Mouse (Mus musculus): Measurements from ENCODE around the gene Rap1b. TPM values are rescaled to one million over a fixed set of nuclear protein-coding genes. Genes with fewer than 3 reads are reported as not detected.

The Rap1b gene
- total and polyA plus RNA-seq, 2 experiments from 2014 or later, result 46.1 to 105 TPM

GRCm38 (mm10) chr10:117864695-117865094, 18.9 kb upstream of the Rap1b start:
- Histone ChIP-seq H3K9me3 (replicated peaks; ENCODE audit: control insufficient read depth, low read length) (no peaks in the 10 kb centered on the region), H3K4me1 (ENCODE audit: control insufficient read depth, insufficient read depth) (no peaks in the 10 kb centered on the region), H3K4me2 (ENCODE audit: low read depth, low read length) (no peak overlapping the region), H3K36me3 (replicated peaks; ENCODE audit: control insufficient read depth, insufficient read depth, low read length) (no peaks in the 10 kb centered on the region), H3K27me3 (ENCODE audit: control insufficient read depth, insufficient read depth, low read length) (no peaks in the 10 kb centered on the region), H3K27ac (ENCODE audit: low read depth) (no peak overlapping the region), H3K4me3 (ENCODE audit: low read depth, low read length) (no peak overlapping the region), H3K9ac (replicated peaks; ENCODE audit: low read depth, low read length) (no peak overlapping the region)
- no peak for DNase-seq (ENCODE audit: low spot score)
- no peak for ATAC-seq (ENCODE audit: insufficient read depth, low read depth)
- WGBS, result 39% methylated on average over 6 of the region's 6 CpGs
- TF ChIP-seq EP300 (IDR thresholded peaks at IDR 0.05; ENCODE audit: low read depth) (no peak), CTCF (IDR thresholded peaks at IDR 0.05; ENCODE audit: low read depth) (no peak)

- Histone ChIP-seq H3K9me3 (replicated peaks; ENCODE audit: control insufficient read depth, low read length) (no peaks in the 10 kb centered on the region), H3K27me3 (ENCODE audit: control insufficient read depth, insufficient read depth, low read length) (no peaks in the 10 kb centered on the region), H3K27ac (ENCODE audit: low read depth) (no peak overlapping the region), H3K4me3 (ENCODE audit: low read depth, low read length) (no peak overlapping the region), H3K36me3 (replicated peaks; ENCODE audit: control insufficient read depth, insufficient read depth, low read length) (no peaks in the 10 kb centered on the region), H3K4me2 (ENCODE audit: low read depth, low read length) (no peak overlapping the region), H3K9ac (replicated peaks; ENCODE audit: low read depth, low read length) (no peak overlapping the region), H3K4me1 (ENCODE audit: control insufficient read depth, insufficient read depth) (no peaks in the 10 kb centered on the region)
- 60% methylated on average over 4 of the region's 4 CpGs for WGBS
- ATAC-seq (ENCODE audit: insufficient read depth, low read depth), result no peak
- no peak for TF ChIP-seq EP300 (IDR thresholded peaks at IDR 0.05; ENCODE audit: low read depth)
- TF ChIP-seq CTCF (IDR thresholded peaks at IDR 0.05; ENCODE audit: low read depth), result no peak
- no peak for DNase-seq (ENCODE audit: low spot score)
Observed at GRCm38 (mm10) chr10:117864251-117864650, 18.4 kb upstream of the Rap1b start.

DNA sequence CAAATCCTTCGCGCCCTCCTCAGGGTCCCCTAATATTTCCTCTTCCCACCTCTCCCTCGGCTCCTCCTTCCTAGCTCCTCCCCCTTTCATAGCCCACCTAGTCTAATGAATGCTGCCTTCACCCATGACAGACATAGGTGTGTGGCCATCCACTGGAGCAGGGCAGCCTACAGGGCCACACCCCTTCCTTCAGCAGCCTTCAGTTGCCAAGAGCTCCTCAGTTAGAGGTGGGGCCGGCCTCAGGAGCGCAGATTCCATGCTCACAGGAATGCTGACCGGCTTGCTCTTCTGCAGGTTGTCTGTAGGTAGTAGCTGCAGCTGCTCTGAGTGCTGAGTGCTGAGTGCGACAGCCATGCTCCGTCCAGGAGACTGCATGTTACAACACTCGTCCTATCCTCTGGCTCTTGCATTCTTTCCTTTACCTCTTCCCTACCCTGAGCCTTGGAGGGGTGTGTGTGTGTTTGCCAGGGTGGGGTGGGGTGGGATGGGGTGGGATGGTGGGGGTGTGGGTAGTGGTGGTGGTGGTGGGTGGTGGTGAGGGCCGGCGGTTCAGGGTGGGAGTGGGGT, 16.3 kb upstream of the Rap1b start:
- H3K27me3 ChIP-seq (ENCODE audit: control insufficient read depth, insufficient read depth, low read length), result no peaks in the 10 kb centered on the region
- H3K4me1 ChIP-seq (ENCODE audit: control insufficient read depth, insufficient read depth), result no peaks in the 10 kb centered on the region
- H3K27ac ChIP-seq (ENCODE audit: low read depth), result no peak overlapping the region
- ATAC-seq (ENCODE audit: insufficient read depth, low read depth), result no peak
- no peak overlapping the region for H3K4me2 ChIP-seq (ENCODE audit: low read depth, low read length)
- no peaks in the 10 kb centered on the region for H3K36me3 ChIP-seq (replicated peaks; ENCODE audit: control insufficient read depth, insufficient read depth, low read length)
- no peak overlapping the region for H3K4me3 ChIP-seq (ENCODE audit: low read depth, low read length)
- WGBS, result 67% methylated on average over 11 of the region's 11 CpGs
- TF ChIP-seq CTCF (IDR thresholded peaks at IDR 0.05; ENCODE audit: low read depth) (no peak), EP300 (IDR thresholded peaks at IDR 0.05; ENCODE audit: low read depth) (no peak)
- DNase-seq (ENCODE audit: low spot score), result no peak
- H3K9me3 ChIP-seq (replicated peaks; ENCODE audit: control insufficient read depth, low read length), result no peaks in the 10 kb centered on the region
- no peak overlapping the region for H3K9ac ChIP-seq (replicated peaks; ENCODE audit: low read depth, low read length)

DNA sequence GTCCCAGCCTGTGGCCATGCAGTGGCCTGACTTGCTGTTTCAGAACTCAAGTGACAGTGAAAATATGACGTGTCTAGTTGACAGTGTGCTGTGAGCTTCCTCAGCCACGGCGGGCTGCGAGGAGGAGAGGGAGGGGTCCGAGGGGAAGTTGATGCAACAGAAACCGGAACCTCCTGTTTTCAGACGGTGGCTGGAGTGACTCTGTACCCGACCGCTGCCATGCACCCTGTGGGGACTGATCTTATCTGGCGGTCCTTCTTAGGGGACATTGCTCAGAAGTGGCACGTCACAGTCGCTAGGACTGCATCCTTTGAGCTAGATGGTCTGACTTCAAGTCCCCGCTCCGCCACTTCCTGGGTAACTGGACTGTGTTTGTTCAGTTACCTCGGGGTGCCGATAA, 15.1 kb upstream of the Rap1b start:
- Histone ChIP-seq H3K4me2 (ENCODE audit: low read depth, low read length) (peak overlapping the region; percentile 11; the same call in 1 of the 2 replicates), H3K27ac (ENCODE audit: low read depth) (no peak overlapping the region), H3K9me3 (replicated peaks; ENCODE audit: control insufficient read depth, low read length) (no peaks in the 10 kb centered on the region), H3K4me3 (ENCODE audit: low read depth, low read length) (no peak overlapping the region), H3K9ac (replicated peaks; ENCODE audit: low read depth, low read length) (no peak overlapping the region), H3K36me3 (replicated peaks; ENCODE audit: control insufficient read depth, insufficient read depth, low read length) (no peaks in the 10 kb centered on the region), H3K27me3 (ENCODE audit: control insufficient read depth, insufficient read depth, low read length) (no peaks in the 10 kb centered on the region), H3K4me1 (ENCODE audit: control insufficient read depth, insufficient read depth) (no peaks in the 10 kb centered on the region)
- WGBS, result 69% methylated on average over 16 of the region's 16 CpGs
- TF ChIP-seq CTCF (IDR thresholded peaks at IDR 0.05; ENCODE audit: low read depth) (no peak), EP300 (IDR thresholded peaks at IDR 0.05; ENCODE audit: low read depth) (no peak)
- DNase-seq (ENCODE audit: low spot score), result no peak
- no peak for ATAC-seq (ENCODE audit: insufficient read depth, low read depth)

DNA sequence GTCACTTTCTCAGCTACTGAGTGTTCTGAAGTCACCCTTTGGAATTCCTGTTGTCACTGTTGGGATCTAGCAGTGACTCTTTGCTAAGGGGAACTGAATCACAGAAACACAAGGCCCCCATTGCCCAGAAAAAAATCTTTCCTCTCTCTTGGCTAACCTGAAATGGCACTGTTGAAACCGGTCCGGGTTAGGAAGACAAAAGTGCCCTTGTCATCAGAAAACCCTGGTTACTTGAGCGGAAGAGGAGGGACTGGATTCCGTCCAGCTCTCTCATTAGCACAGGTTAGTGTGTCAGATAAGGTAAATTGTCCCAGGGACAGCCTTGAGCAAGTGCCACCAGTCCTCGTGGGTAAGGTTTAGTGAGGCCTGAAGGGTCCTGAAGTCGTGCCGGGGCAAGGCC, 14.5 kb upstream of the Rap1b start:
- no peaks in the 10 kb centered on the region for H3K4me1 ChIP-seq (ENCODE audit: control insufficient read depth, insufficient read depth)
- no peaks in the 10 kb centered on the region for H3K9me3 ChIP-seq (replicated peaks; ENCODE audit: control insufficient read depth, low read length)
- no peak overlapping the region for H3K27ac ChIP-seq (ENCODE audit: low read depth)
- no peak for ATAC-seq (ENCODE audit: insufficient read depth, low read depth)
- TF ChIP-seq CTCF (IDR thresholded peaks at IDR 0.05; ENCODE audit: low read depth) (no peak), EP300 (IDR thresholded peaks at IDR 0.05; ENCODE audit: low read depth) (no peak)
- no peak overlapping the region for H3K4me2 ChIP-seq (ENCODE audit: low read depth, low read length)
- H3K9ac ChIP-seq (replicated peaks; ENCODE audit: low read depth, low read length), result no peak overlapping the region
- no peak overlapping the region for H3K4me3 ChIP-seq (ENCODE audit: low read depth, low read length)
- no peaks in the 10 kb centered on the region for H3K27me3 ChIP-seq (ENCODE audit: control insufficient read depth, insufficient read depth, low read length)
- no peak for DNase-seq (ENCODE audit: low spot score)
- H3K36me3 ChIP-seq (replicated peaks; ENCODE audit: control insufficient read depth, insufficient read depth, low read length), result no peaks in the 10 kb centered on the region
- 61% methylated on average over 7 of the region's 7 CpGs for WGBS

- ATAC-seq (ENCODE audit: insufficient read depth, low read depth) (no peak), DNase-seq (ENCODE audit: low spot score) (no peak)
- no peaks in the 10 kb centered on the region for H3K4me1 ChIP-seq (ENCODE audit: control insufficient read depth, insufficient read depth)
- no peaks in the 10 kb centered on the region for H3K36me3 ChIP-seq (replicated peaks; ENCODE audit: control insufficient read depth, insufficient read depth, low read length)
- H3K27ac ChIP-seq (ENCODE audit: low read depth), result no peak overlapping the region
- H3K4me2 ChIP-seq (ENCODE audit: low read depth, low read length), result no peak overlapping the region
- no peaks in the 10 kb centered on the region for H3K9me3 ChIP-seq (replicated peaks; ENCODE audit: control insufficient read depth, low read length)
- TF ChIP-seq EP300 (IDR thresholded peaks at IDR 0.05; ENCODE audit: low read depth) (no peak), CTCF (IDR thresholded peaks at IDR 0.05; ENCODE audit: low read depth) (no peak)
- no peaks in the 10 kb centered on the region for H3K27me3 ChIP-seq (ENCODE audit: control insufficient read depth, insufficient read depth, low read length)
- 76% methylated on average over 11 of the region's 11 CpGs for WGBS
- no peak overlapping the region for H3K9ac ChIP-seq (replicated peaks; ENCODE audit: low read depth, low read length)
- H3K4me3 ChIP-seq (ENCODE audit: low read depth, low read length), result no peak overlapping the region
Observed at GRCm38 (mm10) chr10:117859800-117860199, 14.0 kb upstream of the Rap1b start.

All from heart, postnatal 0 days (tissue).